Mouse (Mus musculus) hindbrain, embryonic 14.5 days (tissue): ENCODE measurements around the gene Lats1. TPM values are rescaled to one million over a fixed set of nuclear protein-coding genes. Genes with fewer than 3 reads are reported as not detected.

ENCODE experiments used
- ATAC-seq: fragments of 200-750 bp; cut with Nextera tagmentation; 2 replicates; pipeline ENCODE4 v1.8.0; 2017; ENCODE audit warnings: moderate number of reproducible peaks, mild to moderate bottlenecking, moderate TSS enrichment, moderate library complexity; ENCODE audit not compliant: low FRiP score
- DNase-seq: peaks from one replicate; pipeline ENCODE4 v3.0.0-alpha.2; 2015; ENCODE audit warnings: low spot score
- H3K27ac ChIP-seq: fragments of 300-500 bp; sonication (generic); 2 replicates; pipeline ENCODE4 v1.5.1; 2014; ENCODE audit warnings: mild to moderate bottlenecking, moderate library complexity
- H3K27me3 ChIP-seq: fragments of 300-500 bp; sonication (generic); 2 replicates; pipeline ENCODE4 v1.6.1; 2014; ENCODE audit warnings: mild to moderate bottlenecking, low read length, mixed read lengths; ENCODE audit not compliant: control insufficient read depth, insufficient read depth
- H3K36me3 ChIP-seq: fragments of 300-500 bp; sonication (generic); replicated peaks from 2 replicates; pipeline ENCODE4 v1.6.1; 2014; ENCODE audit not compliant: control insufficient read depth, insufficient read depth
- H3K4me1 ChIP-seq: fragments of 300-500 bp; sonication (generic); replicated peaks from 2 replicates; pipeline ENCODE4 v1.6.1; 2014; ENCODE audit warnings: antibody characterized with exemption, low read length, mixed read lengths; ENCODE audit not compliant: control insufficient read depth, insufficient read depth
- H3K4me2 ChIP-seq: fragments of 300-500 bp; sonication (generic); replicated peaks from 2 replicates; pipeline ENCODE4 v1.6.1; 2014; ENCODE audit warnings: mild to moderate bottlenecking, moderate library complexity
- H3K4me3 ChIP-seq: fragments of 300-500 bp; sonication (generic); replicated peaks from 2 replicates; pipeline ENCODE4 v1.5.1; 2014; ENCODE audit warnings: mild to moderate bottlenecking, low read length
- H3K9ac ChIP-seq: fragments of 300-500 bp; sonication (generic); 2 replicates; pipeline ENCODE4 v1.6.1; 2014
- H3K9me3 ChIP-seq: fragments of 300-500 bp; sonication (generic); 2 replicates; pipeline ENCODE4 v1.6.1; 2016; ENCODE audit warnings: low read length; ENCODE audit not compliant: control insufficient read depth
- WGBS: fragments of 180-500 bp; shearing (Covaris S2); extraction: QIAGEN DNeasy Blood & Tissue Kit; methylation state at CpG from one replicate; pipeline ENCODE4 v1.1.7; 2014; 5-methylcytosine and 5-hydroxymethylcytosine counted together
- polyA plus RNA-seq: library from polyadenylated mRNA; unstranded; fragments of >200 nt; fragmentation: Nextera tagmentation; extraction: Ambion mirVana; gene quantifications from 2 replicates; pipeline ENCODE4 v1.2.1, GENCODE M21; 2014

Lats1 gene
- polyA plus RNA-seq, 1 experiment from 2014 or later = 17.8 TPM

DNA sequence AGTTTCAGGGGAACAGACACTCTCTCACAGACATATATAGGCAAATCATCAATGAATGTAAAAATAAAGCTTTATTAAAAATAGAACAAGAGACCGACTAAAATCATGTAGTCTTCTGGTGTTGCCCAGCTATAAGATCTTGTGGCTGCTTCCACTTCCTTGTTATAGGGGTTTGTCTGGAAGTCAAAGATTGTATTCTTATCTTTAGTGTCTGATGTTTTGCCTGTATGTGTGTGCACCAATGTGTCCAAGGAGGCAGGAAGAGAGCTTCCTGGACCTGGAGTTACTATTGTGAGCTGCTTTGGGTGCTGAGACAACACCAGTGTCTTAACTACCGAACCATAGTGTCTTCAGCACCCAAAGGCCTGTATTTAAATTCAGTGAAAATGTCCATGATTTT lies 76.5 kb downstream of the Lats1 start:
- Histone ChIP-seq H3K9ac (no peak overlapping the region), H3K27ac (no peak overlapping the region), H3K36me3 (peaks cover 77% of the 10 kb centered on the region), H3K4me1 (no peaks in the 10 kb centered on the region), H3K27me3 (no peaks in the 10 kb centered on the region), H3K4me2 (no peak overlapping the region), H3K4me3 (no peak overlapping the region), H3K9me3 (no peaks in the 10 kb centered on the region)
- DNase-seq (no peak), ATAC-seq (no peak)
- 94% methylated on average over 2 of the region's 2 CpGs for WGBS

Other genes with a start within 250 kb of the Lats1 start
- 0.70 and 1.2 TPM in 2 replicates for gene Ulbp1, start 207.6 kb upstream of the Lats1 start, polyA plus RNA-seq
- gene Lrp11, start 91.4 kb upstream of the Lats1 start, polyA plus RNA-seq = 40.5 and 52.5 TPM in 2 replicates
- 28.7 and 32.3 TPM in 2 replicates for gene Nup43, start 13.7 kb upstream of the Lats1 start, polyA plus RNA-seq
- gene Pcmt1, start 78 bp upstream of the Lats1 start, polyA plus RNA-seq = 177 and 186 TPM in 2 replicates
- 29.1 and 30.0 TPM in 2 replicates for gene Katna1, start 44.8 kb downstream of the Lats1 start, polyA plus RNA-seq
- gene Ginm1, start 111.6 kb downstream of the Lats1 start, polyA plus RNA-seq = 54.7 and 61.7 TPM in 2 replicates
- gene Ppil4, start 111.7 kb downstream of the Lats1 start, polyA plus RNA-seq = 42.5 and 43.7 TPM in 2 replicates
- gene Zc3h12d, start 151.3 kb downstream of the Lats1 start, polyA plus RNA-seq = 0.14 and 0.25 TPM in 2 replicates